Mouse (Mus musculus) erythroblast, adult 5-6 weeks (primary cell): ENCODE results near the gene Clec18a. TPM values are rescaled to one million over a fixed set of nuclear protein-coding genes. Genes with fewer than 3 reads are reported as not detected.
A peak's percentile ranks its signal among the peaks of the same experiment; 100 is the strongest.
"Not testable (repeated sequence)": the region's sequence is repeated elsewhere in the genome, so short reads cannot be mapped to it uniquely, and the experiment has no call there.

Experiments used
- ATAC-seq: replicated peaks from 2 replicates; pipeline ENCODE4 v1.8.0; 2016; ENCODE audit warnings: moderate number of reproducible peaks, mild to moderate bottlenecking, moderate TSS enrichment, inconsistent platforms; ENCODE audit not compliant: poor library complexity, low FRiP score, severe bottlenecking
- total RNA-seq, 2 experiments: library from RNA; stranded (forward) in 1 of 2; stranded (reverse) in 1 of 2; fragments of 150-400 nt in 1 of 2; fragments of 200-764, 138-1000 nt in 1 of 2; gene quantifications; 2 replicates each; pipeline versions ENCODE4 v1.2.3 to v1.2.4; 2015 to 2017; ENCODE audit warnings: low replicate concordance in 2 of 2

Gene Clec18a
- total RNA-seq, 2 experiments from 2014 or later: not detected

- 0 out of 2 replicates have a peak, but pooled peaks have one; percentile 19 for ATAC-seq
Measured at GRCm38 (mm10) chr8:111056691-111057293, 35.4 kb downstream of the Clec18a start.

- ATAC-seq: peak; percentile 93
Measured at GRCm38 (mm10) chr8:111056158-111056663, 36.0 kb downstream of the Clec18a start, which contains the start of gene Exosc6. Exosc6 (plus strand) TSS chr8:111056339.

DNA sequence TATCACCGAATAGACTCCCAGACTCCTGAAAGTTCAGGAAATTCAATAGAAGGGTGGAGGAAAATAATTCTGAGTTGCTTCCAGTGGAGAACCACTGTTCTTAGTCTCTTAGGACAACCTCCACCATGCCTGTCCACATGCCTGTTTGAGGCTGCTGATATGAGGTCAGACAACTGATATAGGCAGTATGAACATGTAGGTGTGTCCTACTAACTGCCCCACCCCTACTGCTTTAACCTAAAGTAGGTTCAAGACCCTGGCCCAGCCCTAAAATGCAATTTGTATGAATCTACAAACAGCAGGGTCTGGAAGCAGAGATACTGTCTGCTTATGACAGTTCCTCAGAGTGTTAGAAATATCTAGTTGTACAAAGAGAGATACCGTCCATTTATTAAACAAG, 36.6 kb downstream of the Clec18a start:
- ATAC-seq: 0 out of 2 replicates have a peak, but pooled peaks have one; percentile 13

DNA sequence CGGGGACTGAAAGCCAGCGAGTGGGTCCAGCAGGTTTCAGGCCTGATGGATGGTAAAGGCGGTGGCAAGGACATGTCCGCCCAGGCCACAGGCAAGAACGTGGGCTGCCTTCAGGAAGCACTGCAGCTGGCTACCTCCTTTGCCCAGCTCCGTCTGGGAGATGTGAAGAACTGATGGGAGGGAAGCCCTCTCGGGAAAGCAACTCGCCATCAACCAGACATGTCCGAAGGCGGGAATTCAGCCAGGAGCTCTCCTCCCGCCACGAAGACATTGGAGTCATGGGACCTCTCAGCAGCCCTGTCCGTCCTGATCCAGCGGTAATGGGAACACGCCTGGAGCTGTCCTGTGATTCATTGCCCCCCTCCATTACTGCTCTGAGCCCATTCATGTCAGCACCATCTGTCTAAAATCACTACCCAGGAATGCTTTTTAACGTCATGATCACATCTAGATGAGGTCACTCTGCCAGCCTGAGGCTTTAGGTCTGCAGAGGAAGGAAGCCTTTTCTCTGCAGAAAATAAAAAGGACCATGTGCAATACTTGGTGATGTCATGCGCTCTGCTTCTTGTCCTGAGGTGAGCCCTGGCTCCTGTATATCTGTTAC, 37.1 kb downstream of the Clec18a start:
- no peak for ATAC-seq

DNA sequence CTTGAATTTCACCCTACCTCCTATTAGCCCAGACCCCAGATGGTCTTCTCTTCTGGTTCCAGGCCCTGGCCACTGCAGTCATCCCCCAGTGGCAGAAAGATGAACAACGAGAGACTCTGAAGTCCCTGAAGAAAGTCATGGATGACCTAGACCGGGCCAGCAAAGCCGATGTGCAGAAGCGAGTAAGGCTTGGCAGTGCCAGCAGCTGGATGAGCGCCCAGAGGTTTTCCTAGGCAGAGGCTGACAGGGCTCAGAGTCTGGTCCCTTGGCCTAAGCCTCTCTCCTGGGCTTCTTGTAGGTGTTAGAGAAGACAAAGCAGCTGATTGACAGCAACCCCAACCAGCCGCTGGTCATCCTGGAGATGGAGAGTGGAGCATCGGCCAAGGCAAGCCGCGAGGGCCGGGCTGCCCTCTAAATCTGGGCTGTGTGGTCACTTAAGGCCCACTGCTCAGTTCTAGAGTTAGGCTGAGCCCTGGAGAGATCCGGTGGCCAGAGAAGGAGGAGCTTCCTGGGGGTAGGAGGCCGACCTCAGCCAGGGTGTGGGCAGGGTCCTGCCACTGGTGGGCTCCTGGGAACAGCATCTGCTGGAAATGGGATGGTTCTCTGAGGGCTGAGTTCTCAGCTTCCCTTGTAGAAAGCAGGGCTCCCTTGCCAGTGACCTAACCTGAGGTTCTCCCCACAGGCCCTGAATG, 38.3 kb downstream of the Clec18a start:
- no peak for ATAC-seq

DNA sequence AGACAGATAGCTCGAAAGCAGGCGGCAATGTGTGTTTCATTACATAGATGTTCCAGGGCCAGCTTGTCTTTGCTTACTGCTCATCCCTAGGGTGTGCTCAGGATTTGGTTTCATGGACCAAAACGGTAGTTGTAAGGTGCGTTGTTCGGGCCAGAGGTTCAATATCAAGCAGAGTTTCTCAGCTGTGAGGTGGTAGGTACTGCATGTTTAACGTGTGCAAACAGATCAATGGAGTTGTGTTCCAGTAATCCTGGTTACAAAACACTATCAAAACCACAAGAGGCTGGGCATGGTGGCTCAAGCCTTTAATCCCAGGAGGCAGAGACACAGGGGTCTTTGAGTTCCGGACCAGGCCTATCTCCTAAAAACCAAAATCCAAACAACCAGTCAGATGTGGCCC, 43.1 kb downstream of the Clec18a start:
- no peak for ATAC-seq

DNA sequence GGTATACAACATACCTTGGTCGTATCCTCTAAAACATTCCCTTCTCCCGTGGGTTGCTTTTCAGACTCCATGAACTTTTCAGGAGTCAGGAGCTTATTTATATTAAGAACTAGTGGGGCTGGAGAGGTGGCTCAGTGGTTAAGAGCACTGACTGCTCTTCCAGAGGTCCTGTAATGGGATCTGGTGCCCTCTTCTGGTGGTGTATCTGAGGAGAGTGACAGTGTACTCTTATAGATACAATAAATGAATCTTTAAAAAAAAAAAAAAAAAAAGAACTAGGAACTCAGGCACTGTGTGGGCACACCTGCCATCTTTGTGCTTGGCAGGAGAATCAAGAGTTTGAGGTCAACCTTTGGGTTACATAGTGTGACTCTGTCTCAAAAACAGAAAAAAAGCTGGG, 43.5 kb downstream of the Clec18a start:
- no peak for ATAC-seq

DNA sequence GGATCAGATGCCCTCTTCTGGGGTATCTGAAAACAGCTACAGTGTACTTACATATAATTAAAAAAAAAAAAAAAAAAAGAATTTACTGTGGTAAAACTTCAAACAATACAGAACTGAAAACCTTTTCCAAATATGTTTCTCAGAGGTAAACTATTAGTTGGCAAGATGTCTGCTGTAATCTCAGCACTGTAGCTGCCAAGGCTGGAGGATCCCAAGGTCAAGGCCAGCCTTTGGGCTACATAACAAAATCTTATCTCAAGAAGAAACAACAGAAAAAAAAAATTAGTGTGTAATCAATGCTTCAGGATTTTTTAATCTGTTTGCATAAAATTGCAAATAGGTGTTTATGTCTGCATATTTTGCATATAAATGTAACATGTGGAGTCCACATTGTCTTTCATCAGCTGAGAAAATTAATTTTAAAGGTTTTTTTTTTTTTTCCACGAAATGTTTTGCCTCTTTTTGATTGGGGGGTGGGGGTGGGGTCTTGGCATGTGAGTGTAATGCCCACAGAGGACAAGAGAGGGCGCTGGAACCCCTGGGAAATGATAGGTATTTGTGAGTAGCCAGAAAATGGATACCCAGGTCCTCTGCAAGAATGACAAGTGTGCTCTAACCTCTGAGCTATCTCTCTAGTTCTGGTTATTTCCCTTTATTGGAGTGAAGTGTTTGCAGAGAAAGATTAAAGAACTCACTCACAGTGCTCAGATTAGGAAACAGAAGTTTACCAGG, 48.1 kb downstream of the Clec18a start:
- no peak for ATAC-seq

GRCm38 (mm10) chr8:111042546-111042945, 49.7 kb downstream of the Clec18a start:
- no peak for ATAC-seq

GRCm38 (mm10) chr8:111036591-111036990, 55.6 kb downstream of the Clec18a start:
- no peak for ATAC-seq

GRCm38 (mm10) chr8:111034276-111034675, 58.0 kb downstream of the Clec18a start:
- peak; percentile 51 for ATAC-seq

GRCm38 (mm10) chr8:111033482-111034215, 58.6 kb downstream of the Clec18a start:
- peak; percentile 97 for ATAC-seq

- no peak for ATAC-seq
Measured at GRCm38 (mm10) chr8:111032916-111033315, 59.3 kb downstream of the Clec18a start, which contains the start of gene Aars. Aars (plus strand) TSS chr8:111033144.

DNA sequence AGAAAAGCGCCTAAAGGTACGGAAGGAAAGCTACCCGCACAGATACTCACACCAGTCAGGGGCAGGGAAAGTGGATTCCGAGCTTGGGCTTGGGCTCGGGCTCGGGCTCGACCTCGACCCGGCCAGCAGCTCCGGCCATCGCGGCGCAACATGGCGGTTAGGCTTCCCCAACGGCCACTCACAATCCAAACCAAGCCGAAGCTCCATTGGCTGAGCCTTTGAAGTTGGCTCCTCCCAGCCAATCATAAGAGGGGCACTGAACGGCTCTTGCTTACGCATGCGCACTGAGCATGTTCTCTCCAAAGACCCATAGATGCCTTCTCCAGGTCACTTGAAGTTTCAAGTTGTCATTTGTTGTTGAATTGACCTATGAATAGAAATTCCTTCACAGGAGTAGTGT, 60.7 kb downstream of the Clec18a start, which contains the start of gene Ddx19b:
Gene Ddx19b, minus strand, starts transcription at position 180 of the 400 bp plus-strand sequence.
- no peak for ATAC-seq

DNA sequence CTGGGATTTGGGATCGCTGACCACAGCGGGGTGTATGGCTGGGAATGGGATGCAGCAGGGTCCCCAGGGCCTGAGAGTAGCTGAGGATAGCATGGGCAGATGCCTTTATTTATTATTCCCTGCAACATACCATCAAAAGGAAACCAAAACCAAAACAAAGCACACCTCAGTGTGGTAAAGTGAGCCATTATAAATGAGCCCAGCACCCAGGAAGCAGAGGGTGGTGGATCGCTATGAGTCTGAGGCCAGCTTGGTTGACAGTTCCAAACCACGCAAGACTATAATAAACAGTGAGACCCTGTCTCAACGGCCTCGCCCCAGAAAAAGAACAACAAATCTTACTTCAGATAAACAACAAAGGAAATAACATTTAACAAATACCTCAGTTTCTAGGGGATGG, 62.2 kb downstream of the Clec18a start:
- no peak for ATAC-seq

- no peak for ATAC-seq
Measured at GRCm38 (mm10) chr8:111029589-111029988, 62.6 kb downstream of the Clec18a start.

GRCm38 (mm10) chr8:111027391-111027937, 64.8 kb downstream of the Clec18a start:
- ATAC-seq: peak; percentile 98

DNA sequence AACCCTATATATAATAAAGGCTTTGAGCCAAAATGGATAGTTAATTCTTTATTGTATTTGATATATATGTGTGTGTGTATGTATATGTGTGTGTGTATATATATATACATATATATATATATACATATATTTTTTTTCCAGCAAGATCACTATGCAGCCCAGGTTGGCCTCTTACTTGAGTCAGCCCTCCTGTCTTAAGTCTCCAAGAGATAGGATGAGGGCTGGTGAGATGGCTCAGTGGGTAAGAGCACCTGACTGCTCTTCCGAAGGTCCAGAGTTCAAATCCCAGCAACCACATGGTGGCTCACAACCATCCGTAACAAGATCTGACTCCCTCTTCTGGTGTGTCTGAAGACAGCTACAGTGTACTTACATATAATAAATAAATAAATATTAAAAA, 65.6 kb downstream of the Clec18a start:
- ATAC-seq: not testable (repeated sequence)
